Mouse (Mus musculus) common myeloid progenitor, adult 5-6 weeks (primary cell): Measurements from ENCODE around the gene Pde4d. TPM values are rescaled to one million over a fixed set of nuclear protein-coding genes. Genes with fewer than 3 reads are reported as not detected.
"Not testable (repeated sequence)": the region's sequence is repeated elsewhere in the genome, so short reads cannot be mapped to it uniquely, and the experiment has no call there.

ENCODE experiments used
- ATAC-seq: replicated peaks from 2 replicates; pipeline ENCODE4 v1.8.0; 2016; ENCODE audit warnings: low read depth, mild to moderate bottlenecking, moderate TSS enrichment, inconsistent platforms; ENCODE audit not compliant: poor library complexity, severe bottlenecking
- total RNA-seq: library from RNA; stranded (forward); fragments of 200-1000, 187-1606 nt; gene quantifications from 2 replicates; pipeline ENCODE4 v1.2.3, GENCODE M21; 2017

Pde4d gene
- total RNA-seq, 1 experiment from 2014 or later: 35.8 TPM

DNA sequence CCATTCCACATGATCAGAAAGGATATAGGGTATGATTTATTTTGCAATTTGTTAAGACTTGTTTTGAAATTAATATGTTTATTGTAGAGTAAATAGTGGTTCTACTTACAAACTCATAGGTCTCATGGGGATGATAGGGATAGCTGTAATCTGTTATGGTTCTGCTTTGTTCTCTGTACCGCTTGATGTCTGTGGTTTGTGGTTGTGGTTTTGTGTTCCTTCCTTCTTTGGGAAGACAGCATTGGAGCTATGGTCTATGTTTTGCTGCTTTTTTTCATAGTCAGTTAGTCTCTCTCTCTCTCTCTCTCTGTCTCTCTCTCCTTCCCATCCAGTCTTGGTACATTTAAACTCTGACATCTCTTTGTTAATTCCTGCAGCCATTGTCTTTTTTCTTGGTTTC, 217.3 kb downstream of the Pde4d start:
- peak; percentile 99 for ATAC-seq

DNA sequence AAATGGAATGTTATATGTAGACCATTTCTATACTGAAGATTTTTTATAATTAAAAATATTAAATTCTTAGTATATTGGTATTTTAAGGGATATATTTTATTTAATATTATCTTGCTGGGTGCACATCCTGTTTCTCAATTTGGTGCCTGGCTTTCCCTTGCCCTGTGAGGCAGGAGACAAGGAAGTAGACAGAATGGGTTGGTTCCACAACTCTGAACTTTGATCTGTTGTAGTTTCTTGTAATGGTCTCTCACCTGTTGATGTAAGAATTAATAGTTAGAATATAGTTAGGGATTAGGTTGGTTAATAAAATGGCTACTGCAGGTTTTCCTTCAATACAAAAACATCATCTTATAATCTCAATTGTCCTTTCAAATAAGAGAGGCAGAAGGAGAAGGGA, 227.3 kb downstream of the Pde4d start:
- ATAC-seq: no peak

DNA sequence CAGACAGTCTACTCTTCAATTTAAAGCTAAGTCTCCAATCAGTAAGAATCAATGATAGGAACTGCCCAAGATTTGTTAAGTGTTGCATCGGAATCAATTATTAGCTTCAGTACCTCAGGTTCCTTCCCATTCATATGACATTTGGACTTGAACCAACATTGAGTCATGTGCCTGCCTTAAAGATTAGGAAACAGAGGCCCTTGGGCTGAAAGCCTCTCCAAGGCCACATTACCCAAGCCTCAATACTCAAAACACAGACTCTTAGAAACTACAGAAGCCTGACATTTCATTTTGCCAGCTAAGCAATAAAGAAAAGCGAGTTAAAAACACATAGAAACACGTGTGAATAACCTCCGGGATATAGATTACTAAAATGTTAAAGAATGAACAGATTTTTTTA, 233.3 kb downstream of the Pde4d start:
- ATAC-seq: no peak

DNA sequence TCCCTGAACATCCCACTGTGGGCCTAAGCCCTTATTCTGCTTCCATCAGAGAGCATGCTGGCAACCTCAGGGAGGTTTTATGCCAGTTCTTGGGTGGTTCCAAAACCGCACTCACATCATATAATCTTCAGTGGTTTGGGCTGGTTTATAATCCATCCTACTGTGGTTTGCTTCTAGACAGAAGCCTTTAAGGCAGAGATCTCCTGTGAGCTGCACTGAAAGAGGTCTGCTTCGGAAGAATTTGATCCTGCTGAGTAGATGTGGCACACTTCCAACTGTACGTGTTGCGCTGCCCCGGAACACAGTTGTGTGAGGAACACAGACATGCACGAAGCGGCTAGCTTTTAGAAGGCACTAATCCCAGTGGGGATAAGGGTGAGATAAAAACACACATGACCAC, 236.1 kb downstream of the Pde4d start:
- no peak for ATAC-seq

DNA sequence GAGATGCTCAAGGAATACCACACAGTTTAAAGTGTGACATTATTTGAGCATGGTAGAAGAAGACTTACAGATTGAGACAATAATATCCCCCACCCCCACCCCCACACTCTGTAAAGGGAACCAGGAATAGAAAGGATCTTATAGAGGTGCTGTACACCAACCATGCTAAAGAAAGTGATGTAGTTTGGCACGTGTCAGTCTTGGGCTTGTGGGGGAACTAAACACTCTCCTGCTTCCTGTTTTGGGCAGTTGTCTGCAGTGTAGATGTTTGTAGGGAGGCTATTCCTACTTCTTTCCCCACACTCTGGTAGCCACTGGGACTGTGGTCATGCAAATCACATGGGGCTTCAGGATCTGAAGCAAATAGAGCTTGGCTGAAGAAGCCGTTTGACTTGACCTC, 236.5 kb downstream of the Pde4d start:
- ATAC-seq: peak; percentile 76

DNA sequence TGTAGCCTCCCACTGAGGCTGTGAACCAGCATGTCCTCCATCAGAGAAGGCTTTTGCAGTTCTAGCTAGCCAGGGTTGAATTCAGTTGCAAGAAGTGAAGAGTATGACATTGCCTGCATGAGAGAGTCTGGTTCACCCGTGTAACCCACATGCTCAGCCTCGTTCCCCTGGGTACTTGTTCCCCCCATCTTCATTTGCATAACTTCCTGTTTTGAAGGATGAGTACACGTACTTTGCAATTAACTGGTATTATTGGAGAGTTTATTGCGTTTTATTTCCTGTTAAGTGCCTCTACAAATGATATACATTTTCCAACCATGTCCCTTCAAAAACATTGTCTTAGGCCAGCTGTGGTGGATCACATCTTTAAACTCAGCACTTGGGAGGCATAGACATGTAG, 237.1 kb downstream of the Pde4d start:
- peak; percentile 79 for ATAC-seq

DNA sequence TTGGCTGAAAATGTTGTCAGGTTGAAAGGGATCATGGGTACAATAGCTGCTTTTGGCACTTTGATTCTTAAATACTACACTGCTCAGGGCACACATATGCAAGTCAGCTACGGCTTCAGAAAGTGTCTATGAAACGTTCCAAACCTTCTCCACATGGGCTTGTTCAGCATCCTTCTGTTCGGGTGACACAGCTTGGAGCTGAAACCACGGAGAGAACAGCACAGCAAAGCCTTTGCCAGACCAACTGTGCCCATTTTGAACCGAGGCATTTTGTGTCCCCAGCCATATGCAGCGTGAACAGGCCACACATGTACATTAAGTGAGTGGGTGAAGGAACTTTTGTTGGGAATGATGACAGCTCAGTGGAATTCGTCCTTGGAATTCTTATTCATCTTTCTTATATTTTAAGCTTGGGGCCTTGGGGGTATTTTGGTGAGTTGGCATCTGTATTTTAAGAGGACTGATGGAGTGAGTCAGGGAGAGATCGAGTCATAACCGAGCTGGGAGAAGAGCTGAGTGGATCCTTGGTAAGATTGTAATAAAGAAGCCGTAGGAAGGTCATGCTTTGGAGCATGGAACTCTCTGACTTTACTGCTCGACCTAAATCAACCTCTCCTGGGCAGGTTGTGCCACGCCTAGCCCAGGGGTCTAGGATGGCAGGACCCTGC, 243.3 kb downstream of the Pde4d start:
- ATAC-seq: no peak

DNA sequence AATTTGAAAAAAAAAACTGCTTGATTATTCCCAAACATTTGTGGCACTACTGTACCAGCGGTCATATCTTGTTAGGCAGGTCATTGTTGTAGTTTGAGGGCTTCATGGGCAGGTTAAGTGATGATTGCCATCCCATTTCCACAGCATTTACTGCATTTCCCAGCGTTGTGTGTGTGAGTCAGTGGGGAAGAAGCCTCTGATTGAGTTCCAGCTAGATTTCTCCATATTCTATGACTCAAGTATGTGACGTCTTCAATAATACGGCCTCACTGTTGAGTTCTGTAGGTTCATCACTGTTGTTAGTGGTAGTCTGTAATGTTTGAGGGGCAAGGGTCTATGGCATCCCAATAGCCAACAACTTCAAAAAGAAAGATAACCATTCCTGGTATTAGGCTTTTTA, 255.7 kb downstream of the Pde4d start:
- ATAC-seq: no peak

DNA sequence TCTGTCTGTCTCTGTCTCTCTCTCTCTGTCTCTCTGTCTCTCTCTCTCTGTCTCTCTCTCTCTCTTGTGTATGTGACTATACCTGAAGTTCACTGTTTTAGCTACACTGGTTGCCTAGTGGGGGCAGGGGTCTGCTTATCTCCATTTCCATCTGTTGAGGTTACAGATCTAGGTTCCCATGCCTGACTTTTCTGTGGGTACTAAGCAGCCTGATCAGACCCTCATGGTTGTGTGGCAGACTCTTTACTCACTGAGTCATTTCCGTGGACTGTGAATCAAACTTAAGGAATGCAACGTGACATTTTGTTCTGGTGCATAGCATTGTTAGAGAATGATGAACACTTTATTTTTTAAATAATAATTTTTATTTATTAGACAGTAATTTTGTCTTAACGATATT, 264.3 kb downstream of the Pde4d start:
- ATAC-seq: 0 out of 2 replicates have a peak, but pooled peaks have one; percentile 52

DNA sequence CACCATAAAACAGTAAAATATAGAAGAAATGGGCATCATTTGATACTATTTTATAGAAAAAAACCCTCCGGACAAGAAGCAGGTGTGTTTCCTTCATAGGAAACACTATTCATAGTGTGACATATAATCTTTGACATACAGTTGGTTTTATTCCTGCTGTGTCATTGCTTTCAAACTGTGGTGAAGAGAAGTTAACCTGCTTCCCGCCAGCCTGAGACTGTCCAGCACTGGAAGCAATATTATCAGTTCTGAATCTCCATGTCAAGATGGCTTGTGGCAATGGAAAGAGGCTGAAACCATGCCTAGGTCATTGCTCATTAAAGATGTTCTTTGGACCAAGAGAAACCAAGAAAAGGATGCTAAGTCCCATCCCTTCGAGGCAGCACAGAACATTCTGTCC, 265.3 kb downstream of the Pde4d start:
- peak; percentile 68 for ATAC-seq

DNA sequence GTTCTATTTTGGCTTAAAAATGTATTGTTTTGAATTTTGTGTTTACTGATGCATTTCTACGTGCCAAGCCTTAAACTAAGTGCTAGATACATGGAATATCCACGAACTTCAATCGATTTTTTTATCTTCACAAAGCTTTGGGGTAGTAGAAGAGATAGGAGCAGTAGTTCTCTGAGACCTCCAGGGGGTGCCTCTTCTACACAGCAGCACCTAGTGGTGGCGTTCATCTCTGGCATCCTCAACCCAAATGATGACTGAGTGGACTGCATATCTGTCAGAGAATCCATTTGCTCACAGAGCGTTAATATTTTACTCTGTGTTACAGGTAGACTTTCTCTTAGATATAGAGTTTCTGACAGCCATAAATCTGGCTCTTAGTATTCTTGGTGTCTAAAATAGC, 272.5 kb downstream of the Pde4d start:
- peak; percentile 80 for ATAC-seq

DNA sequence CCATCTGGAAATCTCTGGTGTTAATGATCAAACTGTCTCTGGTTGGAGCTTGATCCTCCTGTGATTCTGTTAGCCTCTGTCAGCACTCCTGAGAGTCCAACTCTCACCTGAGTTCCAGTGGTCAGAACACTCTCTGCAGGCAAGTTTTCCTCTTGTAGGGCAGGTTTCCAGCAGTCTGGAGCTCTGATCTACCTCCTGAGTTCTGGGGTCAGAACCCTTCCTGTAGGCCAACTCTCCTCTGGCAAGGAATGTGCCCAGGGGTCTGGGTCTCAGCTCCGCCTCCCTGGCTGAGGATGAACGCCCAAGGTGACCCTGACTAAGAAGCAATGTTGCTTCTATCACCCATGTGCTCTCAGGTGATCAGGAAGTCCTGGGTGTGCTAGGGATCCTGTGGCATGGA, 284.6 kb downstream of the Pde4d start:
- not testable (repeated sequence) for ATAC-seq

DNA sequence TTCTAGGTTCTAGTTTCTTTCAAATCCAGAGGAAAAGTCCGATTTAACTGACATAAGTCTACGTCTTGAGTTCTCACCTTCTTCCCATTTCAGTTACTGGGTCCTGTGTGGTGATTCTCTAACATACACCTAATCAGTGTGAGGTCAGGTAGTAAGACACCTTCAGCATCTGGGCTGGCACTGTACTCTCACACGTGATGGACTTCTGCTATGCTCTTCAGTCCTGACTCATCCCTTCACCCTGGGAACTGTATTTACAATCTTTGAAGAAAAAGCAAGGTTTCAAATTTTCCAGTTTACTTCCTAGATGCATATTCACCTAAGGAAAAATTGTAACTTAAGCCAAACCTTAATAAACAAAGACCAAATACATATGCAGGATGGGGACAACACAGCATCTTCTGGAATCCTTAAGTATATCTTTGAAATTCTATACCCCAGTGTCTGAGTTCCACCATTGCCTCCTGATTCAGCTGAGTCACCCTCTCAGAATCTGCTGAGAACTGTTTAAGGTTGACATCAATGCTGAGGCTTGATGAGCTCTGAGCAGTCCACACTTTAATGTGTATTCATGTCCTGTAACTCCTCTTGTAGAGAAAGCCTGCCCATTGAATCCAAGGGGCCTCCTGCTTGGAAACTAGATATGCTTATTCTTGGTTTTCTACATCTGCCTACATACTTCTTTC, 301.6 kb downstream of the Pde4d start:
- ATAC-seq: no peak

DNA sequence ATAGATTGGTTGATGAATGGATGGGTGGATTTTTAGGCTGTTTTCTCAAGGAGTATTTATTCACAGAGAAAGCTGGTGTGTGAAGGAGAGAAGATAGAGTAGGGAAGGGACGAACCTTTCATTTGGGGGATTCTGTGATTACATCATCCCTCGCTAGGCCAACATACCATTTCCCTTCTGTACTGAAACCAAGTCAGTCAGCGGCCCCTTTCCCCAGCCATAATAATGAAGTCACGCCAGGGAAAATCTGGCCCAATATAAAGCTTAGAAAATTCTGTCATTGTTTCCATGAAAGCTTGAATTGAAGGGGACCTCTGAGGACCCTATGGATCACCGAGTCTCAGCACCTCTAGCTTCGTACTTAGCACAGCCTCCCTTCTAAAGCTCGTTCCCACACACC, 307.7 kb downstream of the Pde4d start:
- no peak for ATAC-seq

DNA sequence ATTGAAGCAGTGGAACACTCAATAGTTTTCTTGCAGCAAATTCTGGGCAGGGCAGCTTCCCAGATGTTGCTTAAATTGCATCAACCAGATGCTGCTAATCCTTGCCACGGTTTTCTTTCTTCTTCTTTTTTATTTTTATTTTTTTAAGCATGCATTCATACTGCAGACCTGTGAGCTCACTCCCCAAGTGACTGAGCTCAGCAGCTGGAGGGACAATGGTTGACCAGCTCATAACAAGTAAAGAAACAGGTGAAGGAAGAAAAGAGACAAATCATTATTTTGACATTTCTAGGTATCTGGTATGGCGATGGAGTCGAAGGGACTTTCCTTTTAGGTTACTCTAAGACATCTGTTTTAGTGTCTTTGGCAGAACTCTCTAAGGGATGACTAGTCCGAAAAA, 308.6 kb downstream of the Pde4d start:
- ATAC-seq: no peak

DNA sequence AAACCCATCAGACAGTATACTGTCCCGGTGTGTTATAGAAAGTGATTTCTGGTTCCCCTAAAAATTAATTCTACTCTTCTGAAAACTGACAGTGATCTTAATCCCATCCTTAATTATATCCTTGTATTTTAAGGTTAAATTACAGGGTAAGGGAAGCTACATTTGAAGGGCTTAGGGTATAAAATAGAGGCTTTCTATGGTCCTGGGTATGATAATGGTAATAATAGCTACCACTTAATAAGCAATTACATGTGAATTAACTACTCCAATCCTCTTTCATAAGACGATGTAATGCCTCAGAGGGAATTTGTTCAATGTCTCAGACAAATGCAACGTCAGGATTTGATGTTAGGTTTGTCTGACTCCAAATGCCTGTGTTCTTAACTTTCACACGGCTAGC, 309.4 kb downstream of the Pde4d start:
- no peak for ATAC-seq

DNA sequence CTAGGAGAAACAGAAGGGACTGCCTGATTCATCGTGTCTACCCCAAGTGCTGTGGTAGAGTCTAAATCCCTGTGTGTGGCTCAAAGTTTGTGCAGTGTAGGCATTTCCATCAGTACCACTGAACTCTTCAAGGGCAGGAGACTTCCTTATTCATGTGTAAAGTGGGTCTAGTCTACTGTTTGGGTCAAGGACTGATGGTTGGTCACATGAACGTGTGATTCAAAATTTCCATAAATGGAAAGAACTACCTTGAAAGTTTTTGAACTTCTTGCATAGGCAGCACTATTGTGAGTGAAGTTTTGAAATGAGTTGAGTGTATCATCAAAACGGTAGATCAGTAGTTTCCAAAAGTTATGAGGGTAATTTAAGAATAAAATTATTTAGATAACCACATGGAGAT, 313.5 kb downstream of the Pde4d start:
- no peak for ATAC-seq

DNA sequence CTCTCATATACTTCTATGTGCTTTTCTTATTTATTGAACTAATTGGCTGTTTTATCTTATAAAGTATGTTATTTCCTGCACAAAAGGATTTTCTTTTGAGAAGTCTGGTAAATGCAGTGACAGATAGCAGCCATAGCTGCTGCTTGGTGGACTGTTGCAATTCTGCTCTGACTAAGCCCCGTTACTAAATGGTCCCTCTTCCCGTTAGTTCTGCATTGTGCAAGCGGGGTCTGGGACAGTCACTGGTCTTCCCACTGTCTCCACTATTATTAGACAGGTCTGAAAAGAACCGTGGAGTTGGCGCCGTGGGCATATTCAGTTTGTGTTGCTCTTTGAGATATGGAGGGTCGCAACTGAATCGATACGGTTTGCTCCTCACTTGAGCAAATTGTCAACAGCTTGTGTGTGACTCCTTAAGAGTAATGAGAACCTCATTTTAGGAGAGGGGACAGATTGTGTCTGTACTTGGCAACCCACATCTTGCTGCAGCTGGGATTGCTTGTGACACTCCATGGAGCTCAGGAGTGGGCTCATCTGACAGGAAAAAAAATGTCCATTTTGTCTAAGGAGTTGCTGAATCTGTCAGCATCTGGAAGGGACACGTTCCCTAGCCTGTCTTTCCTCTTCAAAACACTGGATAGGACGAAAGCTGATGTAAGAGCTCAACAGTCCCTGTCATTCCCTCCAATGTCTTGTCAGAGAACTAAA, 316.4 kb downstream of the Pde4d start:
- ATAC-seq: 0 out of 2 replicates have a peak, but pooled peaks have one; percentile 47

DNA sequence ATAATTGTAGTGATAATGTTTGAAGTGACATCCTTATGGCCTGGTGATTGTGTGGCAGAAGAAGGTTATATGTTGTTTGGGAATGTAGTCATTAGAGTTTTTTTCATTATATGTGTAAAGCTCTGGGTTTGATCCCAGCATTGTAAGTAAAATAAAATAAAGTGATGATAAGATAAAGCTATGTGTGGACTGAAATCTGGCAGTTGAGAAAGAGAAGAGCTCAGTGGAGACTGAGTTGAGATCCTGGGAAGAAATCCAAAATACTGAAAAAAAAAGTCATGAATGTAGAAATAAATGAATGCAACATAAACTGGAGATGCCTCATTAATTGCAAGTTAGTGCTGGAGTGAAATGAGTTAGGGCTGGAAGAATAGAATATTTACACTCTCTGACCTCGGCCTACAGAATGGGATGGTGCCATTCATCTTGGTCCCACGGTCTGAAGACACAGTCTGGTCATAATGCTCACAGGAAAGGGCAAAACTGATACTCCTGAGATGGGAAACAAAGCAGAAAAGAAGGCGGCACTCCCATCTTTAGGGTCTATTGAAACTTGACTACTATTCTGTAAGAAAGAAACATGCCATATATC, 319.8 kb downstream of the Pde4d start:
- ATAC-seq: no peak

DNA sequence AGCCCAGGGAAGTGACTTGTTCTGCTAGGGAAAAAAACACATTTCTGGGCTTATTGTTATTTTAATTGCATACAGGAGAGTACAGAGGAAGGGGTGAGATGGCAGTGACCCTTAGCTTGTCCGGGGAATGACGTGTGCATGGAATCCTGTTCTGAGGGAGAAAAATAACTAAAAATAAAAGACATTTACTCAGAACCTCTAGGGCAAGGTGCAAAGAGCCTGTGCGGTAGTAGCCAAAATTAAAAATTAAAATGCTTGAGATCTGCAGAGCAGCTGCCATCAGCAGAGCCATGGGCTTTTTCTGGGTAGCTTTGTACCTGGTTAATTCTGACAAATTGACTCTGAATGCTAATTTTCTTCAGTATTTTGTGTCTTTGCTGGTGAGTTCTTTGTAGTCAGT, 322.6 kb downstream of the Pde4d start:
- no peak for ATAC-seq

DNA sequence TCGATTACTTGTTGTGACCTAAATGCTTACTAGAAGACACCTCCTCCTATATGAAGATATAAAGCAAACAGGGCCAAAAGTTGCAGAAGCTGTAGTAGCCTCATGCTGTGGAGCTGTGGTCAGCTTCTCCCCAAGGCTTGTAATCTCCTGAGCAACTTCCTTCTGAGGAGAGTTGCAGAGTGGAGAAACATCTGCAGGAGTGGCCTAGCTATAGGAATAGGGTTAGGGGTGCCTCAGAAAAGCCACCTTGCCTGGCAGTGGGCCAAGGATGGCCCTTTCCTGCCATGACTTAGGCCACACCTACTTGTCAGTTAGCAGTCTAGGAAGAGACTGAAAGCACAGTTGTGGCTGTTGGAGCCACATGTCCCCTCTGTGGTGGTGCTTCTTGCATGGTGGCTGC, 325.2 kb downstream of the Pde4d start:
- ATAC-seq: peak; percentile 93
